Mouse (Mus musculus) liver, postnatal 0 days (tissue): Measurements from ENCODE around the gene Serpinc1.

Experiments used
- CTCF ChIP-seq: sonication (generic); IDR thresholded peaks from 2 replicates; pipeline ENCODE4 v1.5.1; 2016; ENCODE audit warnings: antibody characterized with exemption, low read depth
- EP300 ChIP-seq: IDR thresholded peaks from 2 replicates; pipeline ENCODE4 v1.6.1; 2016; ENCODE audit warnings: antibody characterized with exemption, low read depth, mild to moderate bottlenecking

DNA sequence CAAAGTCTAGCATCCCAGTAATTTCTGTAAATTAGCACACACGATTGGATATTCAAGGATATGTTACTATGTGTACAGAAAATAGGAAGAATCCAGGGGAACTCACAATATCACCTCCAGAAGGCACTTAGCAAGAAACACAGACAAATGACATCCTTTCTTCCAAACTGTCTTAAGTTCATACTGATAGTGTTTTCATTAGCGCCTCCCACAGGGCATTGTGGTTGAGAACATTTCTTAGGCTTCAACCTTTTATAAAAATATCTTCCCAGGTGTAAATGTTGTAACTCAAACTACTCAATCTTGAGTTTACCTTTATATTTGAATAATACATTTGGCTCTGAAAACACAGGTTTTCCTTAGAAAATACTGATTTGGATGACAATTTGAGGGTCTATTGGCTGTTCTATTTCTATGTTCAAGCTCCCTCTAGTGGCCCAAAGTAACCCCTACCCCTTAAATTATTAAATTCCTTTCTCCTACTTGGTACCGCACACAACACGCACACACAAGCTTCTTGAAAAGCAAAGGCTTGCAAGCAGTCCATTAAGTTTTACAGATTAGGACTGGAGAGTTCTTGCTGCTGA lies 44.4 kb upstream of the Serpinc1 start:
- peak; percentile 66 for TF ChIP-seq CTCF
- no peak for TF ChIP-seq EP300
